Mouse (Mus musculus): ENCODE measurements around the gene Cela2a. TPM values are rescaled to one million over a fixed set of nuclear protein-coding genes. Genes with fewer than 3 reads are reported as not detected.

Cela2a gene
- polyA plus RNA-seq, 1 experiment from 2014 or later = 455 TPM

DNA sequence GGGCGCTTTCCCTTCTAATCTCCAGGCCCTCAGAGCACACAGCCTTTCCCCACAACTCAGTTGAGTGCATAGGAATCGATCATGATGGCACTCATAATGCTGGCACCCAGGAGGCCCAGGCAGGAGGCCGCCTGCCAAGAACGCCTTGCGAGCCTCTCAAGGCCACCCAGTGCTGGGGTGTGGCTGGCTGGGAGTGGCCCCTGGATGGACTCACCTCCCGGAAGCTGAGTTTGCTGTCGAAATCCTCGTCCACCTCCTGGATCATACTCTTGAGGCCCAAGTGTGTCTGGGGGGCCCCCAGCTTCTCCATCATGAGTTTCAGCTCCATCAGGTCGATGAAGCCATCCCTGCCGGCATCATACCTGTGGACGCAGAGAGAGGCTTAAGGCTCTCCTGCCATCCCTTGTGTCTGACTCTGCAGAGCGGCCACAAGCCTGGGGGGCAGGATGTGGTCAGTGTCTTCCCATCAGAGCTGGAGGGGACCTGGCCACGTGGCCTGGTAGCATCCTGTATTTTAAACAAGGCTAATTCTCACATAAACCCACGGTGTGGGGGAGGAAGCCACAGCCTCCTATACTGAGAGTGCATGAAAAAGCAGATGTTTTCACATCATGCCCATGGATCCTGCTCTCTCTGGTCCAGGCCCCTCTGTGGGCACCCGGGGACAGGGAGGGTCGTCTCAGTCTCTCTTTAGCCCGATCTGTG is 35.8 kb upstream of the Cela2a start:
- H3K36me3 ChIP-seq (ENCODE audit: control insufficient read depth, insufficient read depth, low read length) = peaks cover 20% of the 10 kb centered on the region
- WGBS = 79% methylated on average over 17 of the region's 17 CpGs
- ATAC-seq = no peak

DNA sequence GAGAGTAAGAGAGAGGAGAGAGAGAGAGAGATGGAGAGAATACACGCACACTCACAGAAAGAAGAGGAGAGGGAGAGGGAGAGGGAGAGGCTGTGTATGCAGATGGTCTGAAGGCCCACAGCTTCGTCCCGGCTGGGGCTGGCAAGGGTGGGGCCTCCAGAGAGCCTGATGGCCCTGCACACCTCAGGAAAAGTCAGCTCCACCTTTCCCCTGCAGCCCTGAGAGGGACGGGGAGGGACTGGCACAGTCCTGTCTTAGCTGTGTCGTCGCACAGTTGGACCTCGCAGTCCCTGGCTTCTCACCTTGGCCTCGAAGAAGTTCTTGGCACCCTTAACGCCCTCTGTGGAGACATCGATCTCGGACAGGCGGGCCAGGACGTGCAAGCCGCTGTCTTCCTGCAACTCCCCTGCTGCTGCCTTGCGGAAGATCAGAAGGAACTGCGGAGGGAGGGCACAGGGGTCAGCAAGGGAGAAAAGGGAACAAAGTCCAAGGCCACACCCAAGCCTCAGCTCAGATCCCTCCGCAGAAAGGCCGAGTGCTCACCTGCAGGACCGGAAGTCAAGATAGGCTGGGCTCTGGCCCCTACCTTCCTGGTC is 34.4 kb upstream of the Cela2a start:
- 54% methylated on average over 19 of the region's 19 CpGs for WGBS
- H3K4me2 ChIP-seq (ENCODE audit: low read depth, low read length) = 0 out of 2 replicates have a peak overlapping the region, but pooled peaks have one; percentile 2

More for the DNA sequence above, 35.8 kb upstream of the Cela2a start:
- H3K4me1 ChIP-seq (ENCODE audit: control insufficient read depth, insufficient read depth, low read length) = peaks cover 47% of the 10 kb centered on the region
- H3K4me2 ChIP-seq (ENCODE audit: low read depth, low read length) = no peak overlapping the region
- 0 out of 2 replicates have a peak, but pooled peaks cover 4% of the 10 kb centered on the region for H3K9me3 ChIP-seq (ENCODE audit: control insufficient read depth, low read length)
- peak overlapping the region; percentile 11; the same call in 1 of the 2 replicates for H3K27ac ChIP-seq (ENCODE audit: low read length)
- H3K9ac ChIP-seq (ENCODE audit: low read depth, low read length) = no peak overlapping the region
- no peak overlapping the region for H3K4me3 ChIP-seq (ENCODE audit: low read length)
- H3K27me3 ChIP-seq (replicated peaks; ENCODE audit: control insufficient read depth, insufficient read depth, low read length) = no peaks in the 10 kb centered on the region

DNA sequence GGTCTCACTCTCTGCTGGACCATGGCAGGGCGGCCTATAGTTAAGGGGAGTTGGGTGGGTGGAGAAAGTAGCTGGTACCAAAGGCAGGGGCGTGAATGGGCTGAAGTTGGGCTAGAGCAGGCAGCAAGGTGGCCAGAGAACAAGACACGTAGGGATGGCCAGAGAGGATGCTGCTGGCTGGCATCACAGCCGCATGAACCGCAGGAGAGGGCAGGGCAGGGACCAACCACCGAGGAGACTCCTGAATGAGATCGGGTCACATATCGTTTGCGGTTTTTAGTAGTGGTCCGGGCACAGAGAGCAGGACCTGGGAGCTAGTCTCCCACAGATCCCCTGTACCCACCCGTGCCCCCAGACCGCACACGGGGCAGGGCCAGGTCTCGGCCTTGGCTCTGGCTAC is 33.4 kb upstream of the Cela2a start:
- Histone ChIP-seq H3K4me3 (ENCODE audit: low read length) (no peak overlapping the region), H3K4me1 (ENCODE audit: control insufficient read depth, insufficient read depth, low read length) (peaks cover 38% of the 10 kb centered on the region), H3K27ac (ENCODE audit: low read length) (no peak overlapping the region), H3K36me3 (ENCODE audit: control insufficient read depth, insufficient read depth, low read length) (peaks cover 20% of the 10 kb centered on the region), H3K27me3 (replicated peaks; ENCODE audit: control insufficient read depth, insufficient read depth, low read length) (no peaks in the 10 kb centered on the region), H3K4me2 (ENCODE audit: low read depth, low read length) (no peak overlapping the region), H3K9me3 (ENCODE audit: control insufficient read depth, low read length) (0 out of 2 replicates have a peak, but pooled peaks cover 4% of the 10 kb centered on the region), H3K9ac (ENCODE audit: low read depth, low read length) (no peak overlapping the region)
- no peak for ATAC-seq
- WGBS = 96% methylated on average over 14 of the region's 14 CpGs

More for the DNA sequence above, 34.4 kb upstream of the Cela2a start:
- no peaks in the 10 kb centered on the region for H3K27me3 ChIP-seq (replicated peaks; ENCODE audit: control insufficient read depth, insufficient read depth, low read length)
- peak overlapping the region; percentile 80 for H3K27ac ChIP-seq (ENCODE audit: low read length)
- 0 out of 2 replicates have a peak, but pooled peaks cover 4% of the 10 kb centered on the region for H3K9me3 ChIP-seq (ENCODE audit: control insufficient read depth, low read length)
- no peak overlapping the region for H3K4me3 ChIP-seq (ENCODE audit: low read length)
- H3K4me1 ChIP-seq (ENCODE audit: control insufficient read depth, insufficient read depth, low read length) = peaks cover 38% of the 10 kb centered on the region
- H3K9ac ChIP-seq (ENCODE audit: low read depth, low read length) = no peak overlapping the region
- ATAC-seq = peak; percentile 62
- peaks cover 20% of the 10 kb centered on the region for H3K36me3 ChIP-seq (ENCODE audit: control insufficient read depth, insufficient read depth, low read length)

DNA sequence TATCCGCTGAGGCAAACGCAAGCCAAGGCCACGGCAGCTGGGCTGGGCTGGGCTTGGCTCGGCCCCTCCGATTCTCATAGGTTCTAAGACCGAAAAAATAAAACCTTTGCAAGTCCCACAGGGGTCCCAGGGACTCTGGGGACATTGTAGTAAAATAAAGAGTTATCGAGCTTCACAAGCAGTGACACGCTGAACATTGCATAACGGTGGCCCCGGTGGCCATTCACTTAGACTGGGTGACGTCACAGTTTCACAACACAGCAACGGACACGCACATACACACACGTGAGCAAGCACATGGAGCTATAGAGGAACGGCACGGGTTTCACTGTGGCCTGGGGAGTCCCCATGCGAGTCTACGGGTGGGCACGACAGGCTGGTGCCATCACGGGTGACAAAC is 32.5 kb upstream of the Cela2a start:
- H3K4me1 ChIP-seq (ENCODE audit: control insufficient read depth, insufficient read depth, low read length) = peaks cover 31% of the 10 kb centered on the region
- no peaks in the 10 kb centered on the region for H3K27me3 ChIP-seq (replicated peaks; ENCODE audit: control insufficient read depth, insufficient read depth, low read length)
- WGBS = 78% methylated on average over 20 of the region's 20 CpGs
- peak overlapping the region; percentile 45; the same call in 1 of the 2 replicates for H3K27ac ChIP-seq (ENCODE audit: low read length)
- peaks cover 20% of the 10 kb centered on the region for H3K36me3 ChIP-seq (ENCODE audit: control insufficient read depth, insufficient read depth, low read length)
- 0 out of 2 replicates have a peak, but pooled peaks cover 4% of the 10 kb centered on the region for H3K9me3 ChIP-seq (ENCODE audit: control insufficient read depth, low read length)
- H3K4me2 ChIP-seq (ENCODE audit: low read depth, low read length) = no peak overlapping the region
- no peak overlapping the region for H3K9ac ChIP-seq (ENCODE audit: low read depth, low read length)
- no peak for ATAC-seq
- no peak overlapping the region for H3K4me3 ChIP-seq (ENCODE audit: low read length)

DNA sequence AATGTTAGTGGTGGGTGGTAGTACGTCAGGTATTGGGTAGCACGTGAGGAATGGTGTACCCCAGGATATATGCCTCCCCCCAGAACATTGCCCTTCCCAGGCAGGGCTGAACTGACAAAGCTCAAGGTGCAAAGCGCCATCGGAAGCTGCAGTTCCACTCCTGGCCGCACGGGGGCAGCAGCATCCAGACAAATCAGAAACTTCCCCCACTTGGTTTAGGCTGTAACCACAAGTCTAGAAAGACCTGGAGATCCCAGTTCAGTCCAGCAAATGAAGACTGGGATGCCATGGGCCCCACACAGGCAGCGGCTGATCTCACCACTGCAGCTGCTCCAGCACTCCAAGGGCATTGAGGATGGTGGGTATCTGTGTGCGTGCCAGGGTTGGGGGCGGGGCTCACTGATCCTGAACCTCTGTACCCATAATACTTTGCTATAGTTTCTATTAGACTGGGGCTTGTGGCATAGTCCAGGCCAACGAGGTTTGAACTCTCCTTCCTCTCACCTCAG is 31.5 kb upstream of the Cela2a start:
- peaks cover 20% of the 10 kb centered on the region for H3K36me3 ChIP-seq (ENCODE audit: control insufficient read depth, insufficient read depth, low read length)
- 20% methylated on average over 10 of the region's 10 CpGs for WGBS
- peaks cover 23% of the 10 kb centered on the region for H3K4me1 ChIP-seq (ENCODE audit: control insufficient read depth, insufficient read depth, low read length)
- H3K9ac ChIP-seq (ENCODE audit: low read depth, low read length) = no peak overlapping the region
- peak; percentile 49 for ATAC-seq
- 0 out of 2 replicates have a peak, but pooled peaks cover 4% of the 10 kb centered on the region for H3K9me3 ChIP-seq (ENCODE audit: control insufficient read depth, low read length)
- no peak overlapping the region for H3K27ac ChIP-seq (ENCODE audit: low read length)
- no peaks in the 10 kb centered on the region for H3K27me3 ChIP-seq (replicated peaks; ENCODE audit: control insufficient read depth, insufficient read depth, low read length)
- no peak overlapping the region for H3K4me3 ChIP-seq (ENCODE audit: low read length)
- H3K4me2 ChIP-seq (ENCODE audit: low read depth, low read length) = no peak overlapping the region

DNA sequence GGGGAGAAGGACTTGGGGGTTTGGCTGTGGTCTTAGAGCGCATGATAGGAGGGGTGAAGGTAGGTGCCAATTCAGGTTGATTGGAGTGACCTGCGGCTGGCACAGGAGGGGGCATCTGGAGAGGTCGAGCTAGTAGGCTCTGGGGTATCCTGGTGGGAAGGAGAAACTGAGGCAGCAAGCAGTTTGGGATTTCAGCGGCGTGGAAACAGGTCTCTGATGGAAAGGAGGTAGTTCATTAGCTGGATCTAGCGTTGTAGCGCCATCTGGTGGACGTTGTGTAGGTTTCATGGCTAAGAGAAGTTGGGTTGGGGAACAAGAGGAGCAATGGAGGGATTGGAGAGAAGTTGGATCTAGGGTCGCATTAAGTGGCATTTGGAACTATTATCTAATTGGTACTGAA is 27.5 kb upstream of the Cela2a start:
- H3K4me2 ChIP-seq (ENCODE audit: low read depth, low read length) = no peak overlapping the region
- 78% methylated on average over 9 of the region's 9 CpGs for WGBS

DNA sequence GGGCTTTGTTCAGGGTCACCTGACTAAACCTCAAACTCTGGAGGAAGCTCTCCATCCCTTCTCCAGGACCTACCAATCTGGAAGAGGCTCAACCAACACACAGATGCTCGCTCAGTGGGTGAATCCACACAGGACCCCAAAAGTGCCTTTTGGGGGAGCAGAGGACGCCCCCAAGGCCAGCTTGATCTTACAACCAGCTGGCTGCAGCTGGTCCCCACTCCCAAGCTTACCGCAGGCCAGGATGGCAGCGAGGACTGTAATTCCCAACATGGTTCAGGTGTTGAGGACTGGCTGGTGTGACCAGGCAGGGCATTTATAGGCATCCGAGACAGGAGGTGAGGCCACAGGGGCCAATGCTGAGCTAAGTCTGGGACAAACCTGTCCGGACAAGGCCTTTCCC is 20.0 kb upstream of the Cela2a start, which contains the start of gene Ctrc:
Gene Ctrc, minus strand, starts transcription at position 361 of the 400 bp plus-strand sequence.
- no peaks in the 10 kb centered on the region for H3K36me3 ChIP-seq (ENCODE audit: control insufficient read depth, insufficient read depth, low read length)
- no peak within 1 kb of the TSS for H3K4me2 ChIP-seq (ENCODE audit: low read depth, low read length)
- no peaks in the 10 kb centered on the region for H3K9me3 ChIP-seq (ENCODE audit: control insufficient read depth, low read length)
- no peak for ATAC-seq
- no peak within 1 kb of the TSS for H3K27ac ChIP-seq (ENCODE audit: low read length)
- no peaks in the 10 kb centered on the region for H3K4me1 ChIP-seq (ENCODE audit: control insufficient read depth, insufficient read depth, low read length)
- WGBS = 78% methylated on average over 6 of the region's 6 CpGs
- H3K27me3 ChIP-seq (replicated peaks; ENCODE audit: control insufficient read depth, insufficient read depth, low read length) = no peaks in the 10 kb centered on the region
- H3K4me3 ChIP-seq (ENCODE audit: low read length) = no peak within 1 kb of the TSS
- no peak within 1 kb of the TSS for H3K9ac ChIP-seq (ENCODE audit: low read depth, low read length)

More for the DNA sequence above, 27.5 kb upstream of the Cela2a start:
- no peaks in the 10 kb centered on the region for H3K9me3 ChIP-seq (ENCODE audit: control insufficient read depth, low read length)
- H3K4me3 ChIP-seq (ENCODE audit: low read length) = no peak overlapping the region
- no peaks in the 10 kb centered on the region for H3K36me3 ChIP-seq (ENCODE audit: control insufficient read depth, insufficient read depth, low read length)
- no peaks in the 10 kb centered on the region for H3K27me3 ChIP-seq (replicated peaks; ENCODE audit: control insufficient read depth, insufficient read depth, low read length)
- no peak overlapping the region for H3K27ac ChIP-seq (ENCODE audit: low read length)
- no peak overlapping the region for H3K9ac ChIP-seq (ENCODE audit: low read depth, low read length)
- peaks cover 2% of the 10 kb centered on the region; the same call in 1 of the 2 replicates for H3K4me1 ChIP-seq (ENCODE audit: control insufficient read depth, insufficient read depth, low read length)
- no peak for ATAC-seq

DNA sequence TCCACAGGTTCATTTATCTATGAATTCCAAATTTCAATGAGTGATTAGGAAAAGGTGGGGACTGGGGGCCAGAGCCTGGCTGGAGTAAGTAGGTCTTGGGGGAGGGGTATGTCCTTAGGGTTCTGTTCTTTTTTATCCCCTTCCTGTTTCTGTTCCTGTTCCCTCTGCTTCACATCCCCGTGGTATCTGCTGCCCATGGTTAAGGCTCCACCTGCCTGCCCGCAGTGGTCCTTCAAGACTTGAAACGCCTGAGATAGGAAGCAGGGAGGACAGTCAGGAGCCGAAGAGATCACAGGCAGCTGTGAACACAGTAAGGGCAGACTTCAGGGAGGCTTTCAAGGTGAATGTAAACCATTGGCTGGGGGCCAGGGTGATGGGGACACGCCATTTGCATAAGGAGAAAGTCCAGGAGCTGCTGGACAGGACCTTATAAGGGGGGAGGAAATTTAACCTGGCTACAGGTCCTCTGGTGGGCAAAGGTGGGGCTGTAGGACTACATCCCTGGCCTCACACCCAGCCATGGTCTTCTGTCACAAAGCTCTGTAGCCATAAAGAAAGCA is 8.7 kb upstream of the Cela2a start:
- H3K4me1 ChIP-seq (ENCODE audit: control insufficient read depth, insufficient read depth, low read length) = peaks cover 2% of the 10 kb centered on the region; the same call in 1 of the 2 replicates
- no peak overlapping the region for H3K27ac ChIP-seq (ENCODE audit: low read length)
- H3K9me3 ChIP-seq (ENCODE audit: control insufficient read depth, low read length) = no peaks in the 10 kb centered on the region
- H3K4me2 ChIP-seq (ENCODE audit: low read depth, low read length) = no peak overlapping the region
- H3K4me3 ChIP-seq (ENCODE audit: low read length) = no peak overlapping the region
- WGBS = 50% methylated on average over 5 of the region's 5 CpGs
- H3K36me3 ChIP-seq (ENCODE audit: control insufficient read depth, insufficient read depth, low read length) = no peaks in the 10 kb centered on the region
- no peak overlapping the region for H3K9ac ChIP-seq (ENCODE audit: low read depth, low read length)
- no peaks in the 10 kb centered on the region for H3K27me3 ChIP-seq (replicated peaks; ENCODE audit: control insufficient read depth, insufficient read depth, low read length)
- no peak for ATAC-seq

DNA sequence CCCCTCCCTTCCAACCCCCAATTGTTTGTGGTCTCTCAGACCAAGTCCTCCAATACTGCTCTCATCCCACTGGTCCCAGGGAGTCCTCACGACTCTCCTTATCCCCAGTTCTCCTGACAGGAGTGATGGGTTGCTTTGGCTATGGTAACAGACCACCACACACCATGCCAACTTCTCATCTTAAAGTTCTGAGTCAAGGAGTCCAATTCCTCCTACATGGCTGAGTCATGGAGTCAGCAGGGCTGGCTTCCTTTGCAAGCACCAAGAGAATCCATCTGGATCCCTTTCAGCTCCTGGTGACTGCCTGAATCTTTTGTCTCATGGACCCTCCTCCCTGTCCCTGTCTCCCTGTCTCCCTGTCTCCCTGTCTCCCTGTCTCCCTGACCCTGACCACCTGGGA is 8.0 kb upstream of the Cela2a start:
- no peak overlapping the region for H3K4me2 ChIP-seq (ENCODE audit: low read depth, low read length)
- H3K27ac ChIP-seq (ENCODE audit: low read length) = no peak overlapping the region
- no peaks in the 10 kb centered on the region for H3K36me3 ChIP-seq (ENCODE audit: control insufficient read depth, insufficient read depth, low read length)
- 45% methylated on average over 1 of the region's 1 CpGs for WGBS
- no peak for ATAC-seq
- H3K4me3 ChIP-seq (ENCODE audit: low read length) = no peak overlapping the region
- H3K4me1 ChIP-seq (ENCODE audit: control insufficient read depth, insufficient read depth, low read length) = peaks cover 2% of the 10 kb centered on the region; the same call in 1 of the 2 replicates
- H3K9me3 ChIP-seq (ENCODE audit: control insufficient read depth, low read length) = no peaks in the 10 kb centered on the region
- no peaks in the 10 kb centered on the region for H3K27me3 ChIP-seq (replicated peaks; ENCODE audit: control insufficient read depth, insufficient read depth, low read length)
- no peak overlapping the region for H3K9ac ChIP-seq (ENCODE audit: low read depth, low read length)
